Mouse (Mus musculus): ENCODE data around the gene Actr1a.

Actr1a gene

GRCm38 (mm10) chr19:46395109-46396009 lies at the start of gene Actr1a:
TSS of gene Actr1a (minus strand) at chr19:46395748.
- peak; percentile 96 to 98 for DNase-seq (ENCODE audit: low spot score in 2 of 2)

GRCm38 (mm10) chr19:46444209-46444608 lies 48.7 kb upstream of the Actr1a start:
- DNase-seq (ENCODE audit: low spot score in 2 of 2), result peak; percentile 58 to 82

GRCm38 (mm10) chr19:46443509-46443908 lies 48.0 kb upstream of the Actr1a start:
- DNase-seq (ENCODE audit: low spot score in 2 of 2), result no peak

- DNase-seq (ENCODE audit: low spot score in 2 of 2), result peak in 1 of 2 experiments; percentile 40
Measured at GRCm38 (mm10) chr19:46435492-46435891, 39.9 kb upstream of the Actr1a start.

- DNase-seq (ENCODE audit: low spot score in 2 of 2), result no peak
Measured at GRCm38 (mm10) chr19:46434591-46434990, 39.0 kb upstream of the Actr1a start.

GRCm38 (mm10) chr19:46434148-46434547 lies 38.6 kb upstream of the Actr1a start:
- no peak for DNase-seq (ENCODE audit: low spot score in 2 of 2)

- no peak for DNase-seq (ENCODE audit: low spot score in 2 of 2)
Measured at GRCm38 (mm10) chr19:46433712-46434111, 38.2 kb upstream of the Actr1a start.

- DNase-seq (ENCODE audit: low spot score in 2 of 2), result no peak
Measured at GRCm38 (mm10) chr19:46429250-46429649, 33.7 kb upstream of the Actr1a start.

GRCm38 (mm10) chr19:46426488-46426887 lies 30.9 kb upstream of the Actr1a start:
- DNase-seq (ENCODE audit: low spot score in 2 of 2), result no peak

- no peak for DNase-seq (ENCODE audit: low spot score in 2 of 2)
Measured at GRCm38 (mm10) chr19:46425266-46425665, 29.7 kb upstream of the Actr1a start.

GRCm38 (mm10) chr19:46422384-46423338 lies 27.1 kb upstream of the Actr1a start:
- DNase-seq (ENCODE audit: low spot score in 2 of 2), result no peak

GRCm38 (mm10) chr19:46420410-46420809 lies 24.9 kb upstream of the Actr1a start:
- no peak for DNase-seq (ENCODE audit: low spot score in 2 of 2)

GRCm38 (mm10) chr19:46418051-46418450 lies 22.5 kb upstream of the Actr1a start:
- no peak for DNase-seq (ENCODE audit: low spot score in 2 of 2)

GRCm38 (mm10) chr19:46416276-46416675 lies 20.7 kb upstream of the Actr1a start:
- DNase-seq (ENCODE audit: low spot score in 2 of 2), result no peak

- DNase-seq (ENCODE audit: low spot score in 2 of 2), result no peak
Measured at GRCm38 (mm10) chr19:46414486-46414885, 18.9 kb upstream of the Actr1a start.

GRCm38 (mm10) chr19:46413969-46414368 lies 18.4 kb upstream of the Actr1a start:
- no peak for DNase-seq (ENCODE audit: low spot score in 2 of 2)

GRCm38 (mm10) chr19:46412056-46412805 lies 16.7 kb upstream of the Actr1a start:
- no peak for DNase-seq (ENCODE audit: low spot score in 2 of 2)

GRCm38 (mm10) chr19:46409506-46409905 lies 14.0 kb upstream of the Actr1a start:
- DNase-seq (ENCODE audit: low spot score in 2 of 2), result no peak

- no peak for DNase-seq (ENCODE audit: low spot score in 2 of 2)
Measured at GRCm38 (mm10) chr19:46406592-46407386, 11.2 kb upstream of the Actr1a start.

- DNase-seq (ENCODE audit: low spot score in 2 of 2), result no peak
Measured at GRCm38 (mm10) chr19:46404030-46404429, 8.5 kb upstream of the Actr1a start.

GRCm38 (mm10) chr19:46400558-46400957 lies 5.0 kb upstream of the Actr1a start:
- no peak for DNase-seq (ENCODE audit: low spot score in 2 of 2)
